Mouse (Mus musculus) myocyte (in vitro differentiated cells): ENCODE measurements at regions not wholly inside any gene's neighbourhood (a gene's known extent, or its start where the extent isn't known, plus 50 kb on each side); places are given as distances from the start of the nearest gene placed in this dataset.

Experiments used
- CEBPB ChIP-seq: IDR thresholded peaks from 2 replicates; pipeline ENCODE4 v1.6.1; 2011; ENCODE audit warnings: mild to moderate bottlenecking, moderate library complexity; ENCODE audit not compliant: poor library complexity, insufficient read depth, severe bottlenecking
- E2F4 ChIP-seq: IDR thresholded peaks from one replicate; pipeline ENCODE4 v1.6.1; 2011; ENCODE audit warnings: mild to moderate bottlenecking, control low read depth, moderate library complexity; ENCODE audit not compliant: insufficient read depth
- MAX ChIP-seq: IDR thresholded peaks from one replicate; pipeline ENCODE4 v1.6.1; 2011; ENCODE audit warnings: low read depth, mild to moderate bottlenecking, control low read depth
- MYOD1 ChIP-seq, 3 experiments: IDR thresholded peaks; one replicate each; pipeline ENCODE4 v1.6.1; 2011; ENCODE audit warnings: control low read depth in 2 of 3, low read depth in 2 of 3, mild to moderate bottlenecking in 2 of 3, moderate library complexity in 1 of 3; ENCODE audit not compliant: insufficient read length in 2 of 3, control insufficient read depth in 1 of 3
- MYOG ChIP-seq, 3 experiments: IDR thresholded peaks; one replicate each; pipeline ENCODE4 v1.6.1; 2011; ENCODE audit warnings: control low read depth in 2 of 3, low read depth in 2 of 3, mild to moderate bottlenecking in 2 of 3; ENCODE audit not compliant: insufficient read length in 2 of 3, control insufficient read depth in 1 of 3, insufficient read depth in 1 of 3
- POLR2A ChIP-seq: IDR thresholded peaks from one replicate; pipeline ENCODE4 v1.6.1; 2011; ENCODE audit warnings: low read depth, mild to moderate bottlenecking, control low read depth, moderate library complexity; ENCODE audit not compliant: insufficient read length
- POLR2AphosphoS2 ChIP-seq: IDR thresholded peaks from one replicate; pipeline ENCODE4 v1.6.1; 2011; ENCODE audit warnings: low read depth, control low read depth; ENCODE audit not compliant: insufficient read length
- REST ChIP-seq: IDR thresholded peaks from one replicate; pipeline ENCODE4 v1.6.1; 2011; ENCODE audit warnings: mild to moderate bottlenecking, control low read depth, moderate library complexity; ENCODE audit not compliant: insufficient read depth, insufficient read length
- SRF ChIP-seq: IDR thresholded peaks from one replicate; pipeline ENCODE4 v1.6.1; 2011; ENCODE audit warnings: low read depth; ENCODE audit not compliant: control insufficient read depth, insufficient read length
- TCF12 ChIP-seq: IDR thresholded peaks from one replicate; pipeline ENCODE4 v1.6.1; 2011; ENCODE audit warnings: mild to moderate bottlenecking, control low read depth; ENCODE audit not compliant: poor library complexity, insufficient read depth, severe bottlenecking
- USF1 ChIP-seq: IDR thresholded peaks from one replicate; pipeline ENCODE4 v1.6.1; 2011; ENCODE audit warnings: low read depth, mild to moderate bottlenecking, control low read depth, moderate library complexity

DNA sequence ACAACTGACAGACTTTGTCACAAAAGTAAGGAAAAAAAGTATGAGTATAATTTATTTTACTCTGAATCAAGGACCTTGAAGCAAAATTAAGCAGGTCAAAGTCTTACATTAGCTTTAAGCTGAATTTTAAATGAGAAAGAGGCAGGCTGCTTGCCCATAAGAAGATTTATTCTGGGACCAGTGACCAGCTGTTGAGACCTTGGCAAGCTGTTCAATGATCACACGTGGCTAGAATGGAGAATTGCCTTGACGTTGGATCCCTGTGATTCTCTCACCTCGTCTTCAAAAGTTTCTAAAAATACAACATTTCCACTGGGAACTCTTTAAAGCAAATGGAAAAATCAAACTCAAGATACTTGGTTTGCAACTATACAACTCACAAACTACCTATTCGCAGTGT lies 177.3 kb downstream of the Usp46 start:
- TF ChIP-seq POLR2A = no peak
- TF ChIP-seq MAX = no peak
- TF ChIP-seq TCF12 = no peak
- TF ChIP-seq E2F4 = no peak
- TF ChIP-seq POLR2AphosphoS2 = no peak
- no peak for TF ChIP-seq MYOD1 (IDR thresholded peaks at IDR 0.05; ENCODE audit: control insufficient read depth in 1 of 3, insufficient read length in 2 of 3, low read depth in 2 of 3)
- no peak for TF ChIP-seq MYOG (IDR thresholded peaks at IDR 0.05; ENCODE audit: control insufficient read depth in 1 of 3, insufficient read depth in 1 of 3, insufficient read length in 2 of 3, low read depth in 2 of 3)
- TF ChIP-seq REST = no peak
- TF ChIP-seq CEBPB = no peak
- no peak for TF ChIP-seq USF1
- no peak for TF ChIP-seq SRF
